Mouse (Mus musculus) small intestine, adult 2 months (tissue): ENCODE measurements at regions not wholly inside any gene's neighbourhood (a gene's known extent, or its start where the extent isn't known, plus 50 kb on each side); places are given as distances from the start of the nearest gene placed in this dataset.

Source experiments
- CTCF ChIP-seq: fragments of 200-500 bp; IDR thresholded peaks from 2 replicates; pipeline ENCODE4 v1.5.1; 2012; ENCODE audit warnings: low read depth, mild to moderate bottlenecking, control low read depth, inconsistent platforms, low read length, moderate library complexity, mixed read lengths; ENCODE audit not compliant: insufficient replicate concordance, insufficient read length; ENCODE audit errors: extremely low read depth
- POLR2A ChIP-seq: fragments of 200-500 bp; IDR thresholded peaks from 2 replicates; pipeline ENCODE4 v1.6.1; 2012; ENCODE audit warnings: low read depth, mild to moderate bottlenecking, control low read depth, inconsistent platforms, low read length, moderate library complexity

- TF ChIP-seq CTCF (no peak), POLR2A (no peak)
Measured at GRCm38 (mm10) chr6:100410067-100410631, 122.9 kb upstream of the Rybp start.
